Mouse (Mus musculus) embryonic facial prominence, embryonic 11.5 days (tissue): ENCODE results near the gene Tmem131. TPM values are rescaled to one million over a fixed set of nuclear protein-coding genes. Genes with fewer than 3 reads are reported as not detected.

Source experiments
- ATAC-seq: fragments of 200-750 bp; cut with Nextera tagmentation; replicated peaks from 2 replicates; pipeline ENCODE4 v1.8.0; 2017; ENCODE audit warnings: low read depth; ENCODE audit not compliant: insufficient number of reproducible peaks, low FRiP score, low TSS enrichment
- DNase-seq: peaks from one replicate; pipeline ENCODE4 v3.0.0-alpha.2; 2015; ENCODE audit warnings: low spot score
- H3K27ac ChIP-seq: fragments of 300-500 bp; sonication (generic); replicated peaks from 2 replicates; pipeline ENCODE4 v1.5.1; 2014; ENCODE audit warnings: mild to moderate bottlenecking, low read depth, low read length, control low read depth
- H3K27me3 ChIP-seq: fragments of 300-500 bp; sonication (generic); 2 replicates; pipeline ENCODE4 v1.6.1; 2014; ENCODE audit warnings: mild to moderate bottlenecking, low read length, moderate library complexity, mixed read lengths; ENCODE audit not compliant: control insufficient read depth, insufficient read depth
- H3K36me3 ChIP-seq: fragments of 300-500 bp; sonication (generic); replicated peaks from 2 replicates; pipeline ENCODE4 v1.6.1; 2014; ENCODE audit warnings: low read depth, mild to moderate bottlenecking, low read length, moderate library complexity, mixed read lengths; ENCODE audit not compliant: control insufficient read depth, insufficient read depth
- H3K4me1 ChIP-seq: fragments of 300-500 bp; sonication (generic); 2 replicates; pipeline ENCODE4 v1.6.1; 2014; ENCODE audit warnings: low read length, mixed read lengths; ENCODE audit not compliant: control insufficient read depth, insufficient read depth
- H3K4me2 ChIP-seq: fragments of 300-500 bp; sonication (generic); 2 replicates; pipeline ENCODE4 v1.6.1; 2014; ENCODE audit warnings: low read depth, mild to moderate bottlenecking, control low read depth, low read length, moderate library complexity
- H3K4me3 ChIP-seq: fragments of 300-500 bp; sonication (generic); 2 replicates; pipeline ENCODE4 v1.5.1; 2014; ENCODE audit warnings: low read depth, low read length, control low read depth
- H3K9ac ChIP-seq: fragments of 300-500 bp; sonication (generic); replicated peaks from 2 replicates; pipeline ENCODE4 v1.6.1; 2014; ENCODE audit warnings: mild to moderate bottlenecking, control low read depth, low read length
- H3K9me3 ChIP-seq: fragments of 300-500 bp; sonication (generic); replicated peaks from 2 replicates; pipeline ENCODE4 v1.6.1; 2016; ENCODE audit warnings: mild to moderate bottlenecking, low read length, inconsistent platforms, mixed read lengths; ENCODE audit not compliant: control insufficient read depth
- WGBS: fragments of 180-500 bp; shearing (Covaris S2); extraction: QIAGEN DNeasy Blood & Tissue Kit; methylation state at CpG from one replicate; pipeline ENCODE4 v1.1.7; 2014; 5-methylcytosine and 5-hydroxymethylcytosine counted together
- polyA plus RNA-seq: library from polyadenylated mRNA; unstranded; fragments of >200 nt; fragmentation: Nextera tagmentation; extraction: Ambion mirVana; gene quantifications from 2 replicates; pipeline ENCODE4 v1.2.1, GENCODE M21; 2014

Gene Tmem131
- polyA plus RNA-seq, 1 experiment from 2014 or later = 18.9 TPM

DNA sequence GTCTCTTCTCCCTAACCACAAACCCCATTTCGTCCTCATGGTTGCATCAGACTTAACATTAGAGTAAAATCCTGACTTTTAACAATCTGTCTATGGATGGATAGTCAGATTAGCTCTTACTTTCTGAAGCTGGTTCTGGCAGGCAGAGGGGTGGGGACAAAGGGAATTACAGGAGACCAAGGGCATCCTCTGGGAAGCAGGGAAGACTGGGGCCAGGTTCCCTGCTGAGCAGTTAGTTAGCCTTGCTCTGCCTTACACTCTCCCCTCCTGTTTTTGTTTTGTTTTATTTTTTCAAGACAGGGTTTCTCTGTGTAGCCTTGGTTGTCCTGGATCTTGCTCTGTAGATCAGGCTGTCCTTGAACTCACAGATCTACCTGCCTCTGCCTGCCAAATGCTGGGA, 173.5 kb downstream of the Tmem131 start:
- 0 out of 2 replicates have a peak, but pooled peaks cover 4% of the 10 kb centered on the region for H3K27me3 ChIP-seq
- H3K27ac ChIP-seq = no peak overlapping the region
- DNase-seq (no peak), ATAC-seq (no peak)
- H3K4me3 ChIP-seq = no peak overlapping the region
- H3K4me2 ChIP-seq = no peak overlapping the region
- H3K36me3 ChIP-seq = no peaks in the 10 kb centered on the region
- WGBS = 89% methylated on average over 1 of the region's 1 CpGs
- H3K9ac ChIP-seq = no peak overlapping the region
- H3K4me1 ChIP-seq = no peaks in the 10 kb centered on the region
- no peaks in the 10 kb centered on the region for H3K9me3 ChIP-seq

- H3K27ac ChIP-seq = no peak overlapping the region
- no peaks in the 10 kb centered on the region for H3K36me3 ChIP-seq
- no peak overlapping the region for H3K9ac ChIP-seq
- no peak overlapping the region for H3K4me3 ChIP-seq
- 0 out of 2 replicates have a peak, but pooled peaks cover 4% of the 10 kb centered on the region for H3K27me3 ChIP-seq
- no peaks in the 10 kb centered on the region for H3K9me3 ChIP-seq
- H3K4me1 ChIP-seq = no peaks in the 10 kb centered on the region
- 66% methylated on average over 5 of the region's 5 CpGs for WGBS
- no peak for DNase-seq
- no peak overlapping the region for H3K4me2 ChIP-seq
- no peak for ATAC-seq
Observed at GRCm38 (mm10) chr1:36768786-36769185, 174.7 kb downstream of the Tmem131 start.

GRCm38 (mm10) chr1:36767321-36767720, 176.1 kb downstream of the Tmem131 start:
- no peak overlapping the region for H3K27ac ChIP-seq
- H3K9ac ChIP-seq = no peak overlapping the region
- DNase-seq (no peak), ATAC-seq (no peak)
- H3K4me2 ChIP-seq = no peak overlapping the region
- 0 out of 2 replicates have a peak, but pooled peaks cover 4% of the 10 kb centered on the region for H3K27me3 ChIP-seq
- no peak overlapping the region for H3K4me3 ChIP-seq
- no peaks in the 10 kb centered on the region for H3K4me1 ChIP-seq
- no peaks in the 10 kb centered on the region for H3K9me3 ChIP-seq
- WGBS = 61% methylated on average over 10 of the region's 10 CpGs
- H3K36me3 ChIP-seq = no peaks in the 10 kb centered on the region

- Histone ChIP-seq H3K4me1 (no peaks in the 10 kb centered on the region), H3K36me3 (no peaks in the 10 kb centered on the region), H3K9me3 (no peaks in the 10 kb centered on the region), H3K27ac (no peak overlapping the region), H3K9ac (no peak overlapping the region), H3K4me3 (no peak overlapping the region), H3K27me3 (0 out of 2 replicates have a peak, but pooled peaks cover 4% of the 10 kb centered on the region), H3K4me2 (no peak overlapping the region)
- ATAC-seq (no peak), DNase-seq (peak; percentile 14)
- 57% methylated on average over 4 of the region's 4 CpGs for WGBS
Observed at GRCm38 (mm10) chr1:36766431-36767205, 176.8 kb downstream of the Tmem131 start.

DNA sequence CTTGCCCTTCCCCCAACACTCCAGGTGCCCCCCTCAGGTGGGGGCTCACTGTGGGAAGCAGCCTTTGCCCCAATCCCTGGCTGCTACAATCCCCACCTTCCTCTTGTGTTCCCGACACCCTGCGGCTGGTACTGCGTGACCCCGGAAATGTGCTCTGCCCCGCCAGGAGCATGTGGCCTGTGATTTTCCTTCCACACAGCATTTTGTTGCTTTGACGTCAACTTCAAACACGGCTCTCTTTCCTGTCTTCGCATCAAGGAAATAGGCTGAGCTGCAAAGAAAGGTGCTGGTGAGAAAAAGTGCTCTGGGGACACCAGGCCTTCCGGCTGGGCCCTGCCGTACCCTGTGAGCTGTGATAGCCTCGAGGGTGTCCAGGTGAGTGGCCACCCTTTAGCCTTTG, 181.9 kb downstream of the Tmem131 start, which contains the start of gene Zap70:
TSS of gene Zap70 (plus strand) at position 231 of the 400 bp plus-strand sequence.
- H3K27ac ChIP-seq = no peak within 1 kb of the TSS
- 87% methylated on average over 11 of the region's 11 CpGs for WGBS

GRCm38 (mm10) chr1:36761061-36761460, 182.4 kb downstream of the Tmem131 start:
- no peaks in the 10 kb centered on the region for H3K36me3 ChIP-seq
- H3K9ac ChIP-seq = no peak overlapping the region
- H3K9me3 ChIP-seq = no peaks in the 10 kb centered on the region
- no peak overlapping the region for H3K27ac ChIP-seq
- H3K4me1 ChIP-seq = no peaks in the 10 kb centered on the region
- H3K4me3 ChIP-seq = no peak overlapping the region
- ATAC-seq = no peak
- no peak overlapping the region for H3K4me2 ChIP-seq
- no peaks in the 10 kb centered on the region for H3K27me3 ChIP-seq
- 83% methylated on average over 8 of the region's 8 CpGs for WGBS
- DNase-seq = no peak

More for the DNA sequence above, 181.9 kb downstream of the Tmem131 start, which contains the start of gene Zap70:
- H3K36me3 ChIP-seq = no peaks in the 10 kb centered on the region
- no peak within 1 kb of the TSS for H3K4me3 ChIP-seq
- no peak within 1 kb of the TSS for H3K9ac ChIP-seq
- DNase-seq = no peak
- no peaks in the 10 kb centered on the region for H3K9me3 ChIP-seq
- H3K4me2 ChIP-seq = no peak within 1 kb of the TSS
- no peaks in the 10 kb centered on the region for H3K4me1 ChIP-seq
- H3K27me3 ChIP-seq = no peaks in the 10 kb centered on the region
- no peak for ATAC-seq

- H3K36me3 ChIP-seq = no peaks in the 10 kb centered on the region
- H3K4me3 ChIP-seq = no peak overlapping the region
- H3K27me3 ChIP-seq = no peaks in the 10 kb centered on the region
- H3K9me3 ChIP-seq = no peaks in the 10 kb centered on the region
- DNase-seq = no peak
- ATAC-seq = no peak
- H3K4me2 ChIP-seq = no peak overlapping the region
- 79% methylated on average over 9 of the region's 9 CpGs for WGBS
- no peak overlapping the region for H3K27ac ChIP-seq
- no peak overlapping the region for H3K9ac ChIP-seq
- H3K4me1 ChIP-seq = no peaks in the 10 kb centered on the region
Observed at GRCm38 (mm10) chr1:36760401-36760800, 183.1 kb downstream of the Tmem131 start.

- Histone ChIP-seq H3K4me3 (no peak overlapping the region), H3K27ac (no peak overlapping the region), H3K27me3 (no peaks in the 10 kb centered on the region), H3K36me3 (no peaks in the 10 kb centered on the region), H3K9ac (no peak overlapping the region), H3K4me1 (no peaks in the 10 kb centered on the region), H3K9me3 (no peaks in the 10 kb centered on the region), H3K4me2 (no peak overlapping the region)
- 88% methylated on average over 18 of the region's 18 CpGs for WGBS
- no peak for ATAC-seq
- no peak for DNase-seq
Observed at GRCm38 (mm10) chr1:36759076-36759475, 184.4 kb downstream of the Tmem131 start.
